Mouse (Mus musculus) retina, adult 2 months (tissue): Measurements from ENCODE around the gene Fam129a.
"Not testable (repeated sequence)": the region's sequence is repeated elsewhere in the genome, so short reads cannot be mapped to it uniquely, and the experiment has no call there.

ENCODE experiments used
- DNase-seq: peaks from one replicate; pipeline ENCODE4 v3.0.0-alpha.2; 2012; ENCODE audit warnings: low read depth, low spot score

Fam129a gene

DNA sequence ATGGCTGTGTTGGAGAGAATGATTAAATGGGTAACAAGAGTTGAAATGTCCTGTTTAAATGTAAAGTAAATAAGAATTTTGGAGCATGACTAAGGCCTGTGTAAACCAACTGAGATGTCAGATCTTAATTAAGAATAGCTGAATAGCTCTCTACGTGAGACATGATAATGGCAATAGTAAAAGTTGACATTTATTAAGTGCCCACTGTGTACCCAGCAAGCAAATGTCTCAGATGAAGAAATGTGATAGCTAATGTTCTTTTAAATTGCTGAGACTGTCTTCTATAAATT is 13.1 kb downstream of the Fam129a start:
- DNase-seq, result no peak

DNA sequence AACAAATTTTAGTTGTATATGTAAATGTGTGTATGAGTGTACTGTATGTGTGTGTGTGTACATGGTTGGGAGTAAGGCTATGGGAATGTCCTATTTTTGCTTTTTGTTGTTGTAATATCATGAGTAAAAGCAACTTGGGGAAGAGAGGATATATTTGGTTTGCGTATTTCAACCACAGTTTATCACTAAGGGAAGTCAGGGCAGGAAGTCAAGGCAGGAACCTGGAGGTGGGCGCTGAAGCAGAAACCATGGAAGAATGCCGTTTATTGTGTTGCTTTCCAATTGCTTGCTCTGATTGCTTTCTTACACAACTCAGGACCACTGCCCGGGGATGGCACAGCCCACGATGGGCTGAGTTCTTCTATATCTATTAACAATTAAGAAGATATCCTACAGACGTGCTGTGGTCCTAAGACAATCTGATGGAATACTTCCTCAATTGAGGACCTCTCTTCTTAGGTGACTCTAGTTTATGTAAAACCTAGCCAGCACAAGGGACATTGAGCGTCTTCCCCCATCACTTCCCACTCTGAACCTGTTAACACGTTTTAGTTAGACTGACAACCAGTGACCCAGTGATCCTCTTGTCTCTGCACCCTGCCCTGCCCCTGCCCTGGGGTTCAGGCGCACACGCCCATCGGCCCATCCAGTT is 13.7 kb downstream of the Fam129a start:
- DNase-seq, result no peak

DNA sequence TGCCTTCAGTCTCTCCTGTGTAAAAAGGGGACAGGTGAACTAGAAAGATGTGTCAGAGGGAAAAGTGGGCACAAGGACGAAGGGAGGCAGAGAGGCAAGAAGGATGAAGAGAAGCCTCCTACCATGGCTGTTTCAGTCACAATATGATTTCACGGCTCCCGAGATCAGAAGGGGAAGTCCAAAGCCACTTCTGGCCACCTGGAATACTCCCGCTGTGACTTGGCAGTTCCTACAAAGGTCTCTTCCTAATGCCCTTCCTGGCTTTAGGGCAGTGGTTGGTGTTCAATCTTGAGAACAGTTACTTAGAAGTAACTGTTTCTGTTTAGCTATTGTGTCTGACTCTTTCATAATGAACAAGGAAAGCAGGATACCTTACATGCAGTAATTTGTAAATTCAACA is 14.7 kb downstream of the Fam129a start:
- no peak for DNase-seq

DNA sequence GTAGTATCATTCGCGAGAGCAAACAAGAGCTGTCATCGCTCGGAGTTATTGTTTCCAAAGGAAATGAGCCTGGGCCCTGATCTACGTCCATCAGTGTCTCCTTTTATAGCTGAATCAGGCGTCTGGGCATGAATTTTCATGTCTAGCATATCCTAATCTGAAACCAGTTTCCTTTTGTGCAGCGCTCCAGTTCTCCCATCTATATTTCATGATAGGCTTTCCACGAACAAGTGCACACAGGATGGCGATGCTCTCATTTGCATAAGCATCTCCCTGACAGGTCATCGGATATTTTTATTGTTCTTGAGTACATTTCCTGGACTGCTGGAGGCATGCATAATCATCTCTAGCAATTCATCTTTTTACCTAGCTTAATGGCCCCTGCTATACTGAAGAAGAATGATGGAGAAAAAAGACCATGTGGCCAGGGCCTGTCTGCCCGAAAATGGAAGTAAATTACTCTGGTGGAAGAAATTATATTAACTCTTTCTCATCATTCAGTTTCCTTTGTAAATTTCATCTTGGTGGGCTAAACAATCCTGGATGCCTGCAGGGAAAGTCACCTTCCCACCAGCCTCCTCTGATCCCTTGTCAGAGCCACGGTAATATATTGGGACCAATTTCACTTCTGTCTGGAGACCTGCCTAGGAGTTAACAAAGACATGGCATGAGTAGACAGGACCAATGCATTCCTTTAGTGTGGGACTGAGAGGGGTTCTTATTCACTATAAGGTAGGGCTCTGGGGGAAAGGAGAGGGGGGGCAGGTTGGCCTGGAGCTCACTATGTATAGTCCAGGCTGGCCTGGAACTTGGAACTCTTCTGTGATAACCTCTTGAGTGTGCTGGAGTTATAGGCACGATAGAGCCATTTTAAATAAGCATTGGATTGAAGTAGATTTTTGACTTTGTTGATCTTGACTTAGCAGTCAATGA is 21.4 kb downstream of the Fam129a start:
- DNase-seq, result no peak

DNA sequence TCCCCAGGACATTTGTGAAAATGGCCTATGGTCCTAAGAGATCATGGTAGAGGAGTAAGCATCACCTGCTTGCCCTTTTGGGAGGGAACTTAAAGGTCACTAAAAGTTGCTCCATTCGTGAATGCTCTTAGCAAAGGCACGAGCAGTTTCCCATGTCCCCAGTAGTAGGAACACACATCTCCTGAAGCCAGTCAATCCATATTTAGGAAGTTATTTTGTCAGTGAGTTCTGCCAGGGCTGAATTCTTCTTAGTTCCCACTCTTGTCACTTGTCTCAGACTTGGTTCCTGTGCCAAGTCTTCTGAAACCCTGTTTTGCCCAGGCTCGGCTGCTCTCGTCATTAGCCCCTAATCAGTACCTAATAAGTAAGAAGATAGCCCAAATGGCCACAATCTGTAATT is 23.9 kb downstream of the Fam129a start:
- DNase-seq, result no peak

DNA sequence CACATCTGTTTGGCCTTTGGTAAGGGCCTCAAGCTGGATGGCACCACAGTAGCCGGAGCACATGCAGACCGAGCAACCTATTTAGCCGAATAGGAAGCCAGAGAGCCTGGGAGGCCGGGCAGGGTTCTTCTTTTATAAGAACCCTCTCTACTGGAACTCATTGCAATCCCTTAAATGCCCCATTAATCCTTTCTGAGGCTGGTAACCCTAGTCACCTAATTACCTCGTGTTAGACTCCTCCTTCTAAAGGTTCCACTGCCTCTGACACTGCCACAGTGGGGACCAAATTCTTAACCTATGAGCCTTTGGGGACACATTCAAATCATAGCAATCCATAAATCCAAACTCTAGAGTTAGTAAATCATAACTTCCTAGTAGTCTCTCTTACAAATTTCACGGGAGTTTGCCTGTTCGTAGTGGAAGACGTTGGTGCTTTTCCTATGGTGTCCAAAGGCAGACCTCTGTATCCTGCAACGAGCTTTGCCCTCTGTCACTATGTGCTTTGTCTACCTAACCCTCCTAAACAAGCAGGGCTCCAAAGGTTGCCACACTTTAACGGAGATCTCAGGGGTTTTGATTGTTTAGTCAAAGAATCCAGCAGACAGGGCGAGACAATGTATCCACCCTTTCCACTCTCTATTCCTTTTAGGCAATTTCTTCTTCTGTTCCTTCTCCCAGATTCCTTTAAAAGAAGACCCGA is 24.8 kb downstream of the Fam129a start:
- DNase-seq, result no peak

DNA sequence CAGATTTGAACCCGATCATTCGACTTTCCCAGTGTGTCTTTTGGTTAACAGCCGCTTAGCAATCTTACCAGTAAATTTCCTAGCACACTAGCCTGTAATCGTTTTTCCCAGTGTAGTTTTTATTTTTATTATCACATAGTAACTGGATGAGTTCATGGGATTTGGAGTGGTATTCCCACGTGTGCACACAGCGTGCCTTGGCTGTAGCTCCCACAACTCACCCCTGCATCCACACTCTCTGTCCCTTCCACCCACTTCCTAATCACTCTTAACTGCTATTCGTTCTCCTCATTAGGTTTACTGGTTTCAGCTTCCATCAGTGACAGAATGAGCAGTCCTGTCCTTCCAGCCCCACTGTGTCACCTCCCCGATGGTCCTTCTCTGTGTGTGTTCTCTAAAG is 25.6 kb downstream of the Fam129a start:
- DNase-seq, result no peak

DNA sequence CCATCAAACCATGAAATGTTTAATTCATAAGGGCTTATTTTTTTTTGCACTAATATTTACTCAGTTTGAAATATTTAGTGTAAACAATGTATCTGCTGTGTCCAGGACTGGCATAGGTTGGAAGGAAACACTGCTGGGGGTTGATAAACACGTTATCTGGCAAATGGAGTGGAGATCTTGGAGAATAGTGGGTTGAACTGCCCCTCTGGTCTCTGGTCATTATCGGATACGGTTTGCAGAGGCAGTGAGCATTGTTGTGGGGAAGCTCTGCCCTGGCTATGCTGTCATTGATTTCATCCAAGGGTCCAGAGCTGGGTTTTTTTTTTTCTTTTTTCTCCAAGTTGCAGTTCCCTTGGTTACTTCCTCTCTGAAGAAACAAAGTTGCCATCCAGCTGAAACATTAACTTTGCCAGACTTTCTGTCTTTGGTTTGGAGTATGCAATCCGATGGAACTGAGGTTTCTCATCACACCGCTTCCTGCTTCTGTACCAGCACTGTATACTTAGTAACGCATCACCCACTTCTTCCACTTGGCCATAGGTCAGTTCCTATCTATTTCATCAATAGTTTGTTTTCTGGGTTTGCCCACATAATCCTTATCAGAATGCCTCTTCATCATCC is 26.8 kb downstream of the Fam129a start:
- no peak for DNase-seq

DNA sequence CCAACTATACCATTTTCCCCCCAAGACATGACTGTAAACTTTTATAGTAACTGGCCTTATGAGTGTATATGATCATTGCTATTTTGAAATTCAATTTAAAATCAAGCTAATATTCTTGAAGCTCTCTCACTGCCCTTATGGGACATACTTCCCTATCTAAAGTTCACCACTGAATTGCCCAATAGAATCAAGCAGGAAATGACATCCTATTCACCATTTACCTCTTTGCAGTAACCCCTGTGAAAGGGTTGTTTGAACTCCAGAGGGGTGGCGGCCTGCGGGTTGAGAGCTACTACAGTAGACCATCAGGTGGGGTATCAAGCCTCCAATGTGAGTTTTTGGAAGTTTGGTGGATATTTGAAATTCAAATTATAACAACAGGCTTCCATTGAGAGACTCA is 27.9 kb downstream of the Fam129a start:
- no peak for DNase-seq

DNA sequence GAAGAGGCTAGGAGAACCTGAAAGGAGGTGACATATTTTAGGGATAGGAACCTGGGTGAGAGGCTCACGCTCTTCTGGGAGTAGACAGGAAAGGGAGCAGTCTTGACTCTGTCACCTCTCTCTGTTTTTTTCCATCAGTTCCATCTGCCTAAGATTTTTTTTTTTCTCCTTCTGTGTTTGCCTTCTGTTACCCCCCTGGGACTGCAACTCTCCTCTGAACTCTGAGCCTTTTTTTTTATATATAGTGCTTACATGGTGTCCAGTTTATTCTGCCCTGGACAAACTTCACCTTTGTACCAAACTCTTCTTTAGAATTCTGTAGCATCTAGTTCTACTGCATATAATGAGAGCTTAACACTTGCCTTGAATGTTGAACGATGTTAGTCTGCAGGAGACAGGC is 33.3 kb downstream of the Fam129a start:
- no peak for DNase-seq

DNA sequence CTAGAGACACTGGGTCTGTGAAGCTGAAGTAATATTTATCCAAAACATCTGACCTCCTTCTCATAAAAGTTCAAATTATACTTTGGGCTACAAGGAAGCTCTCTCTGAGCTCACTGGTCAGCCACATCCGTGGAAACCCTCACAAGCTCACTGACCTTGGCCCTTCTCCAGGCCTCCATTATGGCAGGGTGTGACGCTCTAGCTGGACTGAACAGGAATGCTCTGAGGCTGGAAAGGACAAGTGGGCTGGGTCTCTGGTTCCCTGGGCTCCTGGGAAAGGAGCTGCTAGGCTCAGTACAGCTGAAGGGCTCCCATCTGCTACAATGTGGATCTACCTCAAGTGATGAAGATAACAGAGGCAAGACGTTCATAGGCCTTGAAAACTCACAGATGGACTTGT is 37.0 kb downstream of the Fam129a start:
- DNase-seq, result not testable (repeated sequence)

DNA sequence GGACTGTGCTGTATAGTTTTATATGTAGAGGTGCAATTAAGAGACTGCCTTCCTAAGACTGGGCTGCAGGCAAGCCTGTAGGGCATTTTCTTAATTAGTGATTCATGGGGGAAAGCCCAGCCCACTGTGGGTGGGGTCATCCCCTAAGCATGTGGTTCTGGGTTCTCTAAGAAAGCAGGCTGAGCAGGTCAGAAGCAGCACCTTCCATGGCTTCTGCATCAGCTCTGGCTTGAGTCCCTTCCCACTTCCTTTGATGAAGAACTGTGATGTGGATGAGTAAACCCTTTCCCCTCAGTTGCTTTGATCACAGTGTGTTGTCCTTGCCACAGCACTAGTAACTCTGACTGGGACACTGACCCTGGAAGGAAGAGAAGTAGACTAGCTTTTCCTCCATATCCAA is 39.6 kb downstream of the Fam129a start:
- DNase-seq, result no peak

DNA sequence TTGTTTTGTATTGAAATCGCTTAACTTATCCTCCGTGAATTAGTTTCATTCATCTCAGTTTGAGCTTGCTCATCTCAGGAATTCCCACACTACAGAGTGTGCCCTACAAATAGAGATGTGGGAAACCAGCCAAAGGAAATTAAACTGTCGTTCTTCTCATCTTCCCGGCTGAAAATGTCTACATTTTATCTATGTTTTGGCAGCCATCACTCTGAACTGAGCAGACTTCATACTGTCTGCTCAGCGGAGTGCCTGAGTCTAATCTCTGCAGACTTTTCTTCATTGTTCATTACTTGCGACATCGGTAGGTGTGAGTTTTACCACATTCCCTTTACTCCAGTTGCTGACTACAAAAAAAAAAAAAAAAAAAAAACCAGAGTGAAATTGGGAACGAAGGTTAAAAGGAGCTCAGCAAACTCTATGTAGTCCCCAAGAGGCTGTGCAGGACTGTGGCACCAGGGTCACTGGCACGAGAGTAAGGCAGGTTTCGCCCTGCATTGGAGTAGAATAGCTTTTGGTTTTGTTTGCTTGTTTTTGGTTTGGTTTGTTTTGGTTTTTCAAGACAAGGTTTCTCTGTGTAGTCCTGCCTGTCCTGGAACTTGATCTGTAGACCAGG is 43.4 kb downstream of the Fam129a start:
- no peak for DNase-seq

DNA sequence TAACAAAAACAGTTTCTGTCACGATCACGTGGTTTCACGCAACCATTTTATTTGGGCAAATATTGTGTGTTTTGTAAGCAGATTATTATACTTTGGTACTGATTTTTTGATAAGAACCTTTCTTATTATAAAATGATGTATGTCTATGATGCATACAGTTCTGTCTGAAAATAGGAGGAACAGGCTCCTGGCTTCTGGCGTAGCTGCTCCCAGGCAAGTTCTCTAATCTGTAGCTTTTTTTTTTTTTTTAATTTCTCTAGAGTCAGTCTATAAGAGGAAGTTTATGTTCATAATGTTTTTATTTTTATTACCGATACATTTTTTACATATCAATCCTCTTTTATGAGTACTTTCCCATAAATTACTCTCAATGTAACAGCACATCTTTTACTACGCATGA is 44.6 kb downstream of the Fam129a start:
- DNase-seq, result no peak

DNA sequence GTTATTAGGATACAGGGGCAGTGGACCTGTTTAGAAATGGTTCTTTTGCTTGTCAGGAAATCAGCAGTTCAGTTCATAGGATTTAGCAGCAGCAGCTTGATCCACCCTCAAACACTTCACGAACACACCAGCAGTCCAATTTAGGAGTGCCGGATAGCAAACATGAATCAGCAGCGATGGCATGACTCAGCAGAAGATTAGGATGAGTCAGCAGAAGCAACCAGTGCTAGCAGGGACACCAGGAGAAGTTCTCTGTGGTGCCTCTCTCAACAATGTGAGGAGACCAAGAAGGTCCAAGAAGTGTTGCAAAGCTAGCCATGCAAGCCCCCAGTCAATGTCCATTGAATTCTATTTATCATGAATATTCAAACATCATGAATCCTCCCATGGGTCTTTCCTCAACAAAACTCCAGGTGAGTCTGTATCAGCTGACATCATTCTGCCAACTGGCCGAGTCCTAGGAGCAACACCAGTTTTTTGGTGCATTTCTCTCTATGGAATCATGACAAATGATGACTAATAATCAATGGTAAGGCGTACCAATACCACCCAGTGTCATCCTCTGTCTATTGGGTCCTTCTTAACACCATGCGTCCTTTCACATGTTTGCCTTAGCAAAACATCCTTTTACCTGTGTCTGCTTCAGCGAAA is 45.7 kb downstream of the Fam129a start:
- no peak for DNase-seq

DNA sequence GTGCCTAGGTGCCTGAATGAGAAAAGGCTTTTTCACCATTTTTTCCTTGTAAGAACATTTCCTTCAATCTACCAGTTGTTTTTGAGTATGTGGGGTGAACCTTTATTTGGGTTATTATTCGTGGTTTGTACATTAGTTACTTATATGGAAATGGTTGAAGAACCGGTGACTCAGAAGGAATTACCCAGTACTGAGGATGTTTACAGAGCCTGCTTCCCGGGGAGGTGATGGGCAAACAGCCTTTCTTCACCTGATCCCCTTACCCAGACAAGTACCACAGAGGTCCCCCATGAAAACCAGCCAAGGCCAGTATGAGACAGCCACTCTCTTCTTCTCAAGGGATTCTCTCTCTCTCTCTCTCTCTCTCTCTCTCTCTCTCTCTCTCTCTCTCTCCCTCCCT is 47.3 kb downstream of the Fam129a start:
- no peak for DNase-seq

DNA sequence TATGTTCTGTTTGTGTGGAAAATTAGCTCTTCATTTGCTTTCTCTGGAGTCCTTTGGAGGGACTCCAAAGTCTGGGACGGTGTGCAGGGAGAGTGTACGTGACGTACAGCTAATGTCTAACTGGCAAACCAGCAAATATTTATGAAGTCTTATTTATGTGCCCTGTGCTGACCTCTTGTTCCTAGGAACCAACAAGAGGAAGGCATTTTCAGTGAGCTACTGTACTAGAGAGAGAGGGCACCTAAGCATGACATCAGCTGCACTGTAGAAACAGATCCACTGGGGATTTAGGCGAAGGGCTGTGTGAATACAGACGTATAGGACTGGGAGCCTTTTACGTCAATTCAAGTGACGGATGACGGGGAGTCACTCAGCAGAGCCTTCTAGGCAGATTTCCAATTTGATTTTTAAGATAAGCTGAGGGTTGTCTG is 48.3 kb downstream of the Fam129a start:
- no peak for DNase-seq

DNA sequence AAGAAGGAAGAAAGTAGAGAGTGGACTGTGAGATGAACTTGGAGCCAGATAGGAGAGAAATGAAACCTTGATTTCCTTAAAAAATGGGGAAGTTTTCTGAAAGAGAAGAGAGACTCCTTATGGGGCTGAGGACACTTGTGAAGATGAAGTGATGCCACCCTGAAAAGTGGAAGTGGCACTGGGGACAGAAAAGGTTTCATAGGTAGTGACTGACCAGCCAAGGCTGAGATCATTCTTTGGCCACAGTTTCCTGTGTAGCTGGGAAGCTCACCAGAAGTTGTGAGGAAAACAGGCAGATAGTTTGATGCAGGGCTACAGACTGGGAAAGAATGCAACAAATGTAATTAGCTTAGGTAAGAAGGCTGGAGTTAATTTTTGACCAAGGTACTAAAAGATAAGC is 49.7 kb downstream of the Fam129a start:
- DNase-seq, result no peak

DNA sequence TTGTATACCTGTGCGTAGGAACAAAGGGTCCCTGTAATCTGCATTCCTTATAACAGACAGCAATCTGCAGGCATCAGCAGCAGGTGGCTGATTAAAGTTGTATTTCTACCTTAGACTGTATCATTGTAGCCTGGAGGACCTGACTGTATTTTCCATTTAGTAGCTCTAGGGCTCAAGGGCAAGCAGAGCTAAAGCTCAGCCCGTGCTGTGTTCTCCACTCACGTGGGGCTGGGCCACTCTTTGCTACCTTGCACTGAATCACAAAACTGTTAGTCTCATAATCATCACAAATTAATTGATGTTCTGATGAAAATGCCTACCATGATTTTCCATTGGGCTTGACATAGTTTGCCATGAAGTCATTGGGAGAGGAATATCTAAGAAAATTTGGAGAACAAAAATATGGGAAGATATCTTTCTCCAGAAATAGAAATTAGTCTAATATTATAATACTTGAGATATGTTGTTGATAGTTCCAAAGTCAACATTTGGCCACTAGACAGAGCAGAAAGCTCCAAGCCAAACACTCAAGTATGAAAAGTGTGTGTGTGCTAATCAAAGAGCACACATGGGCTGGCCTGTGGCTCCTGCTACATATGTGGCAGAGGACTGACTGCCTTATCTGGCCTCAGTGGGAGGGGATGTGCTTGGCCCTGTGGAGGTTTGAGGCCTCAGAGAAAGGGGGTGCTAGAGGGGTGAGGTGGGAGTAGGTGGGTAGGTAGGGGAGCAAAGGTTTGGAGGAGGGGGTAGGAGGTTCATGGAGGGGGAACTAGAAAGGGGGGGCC is 53.6 kb downstream of the Fam129a start:
- DNase-seq, result no peak

DNA sequence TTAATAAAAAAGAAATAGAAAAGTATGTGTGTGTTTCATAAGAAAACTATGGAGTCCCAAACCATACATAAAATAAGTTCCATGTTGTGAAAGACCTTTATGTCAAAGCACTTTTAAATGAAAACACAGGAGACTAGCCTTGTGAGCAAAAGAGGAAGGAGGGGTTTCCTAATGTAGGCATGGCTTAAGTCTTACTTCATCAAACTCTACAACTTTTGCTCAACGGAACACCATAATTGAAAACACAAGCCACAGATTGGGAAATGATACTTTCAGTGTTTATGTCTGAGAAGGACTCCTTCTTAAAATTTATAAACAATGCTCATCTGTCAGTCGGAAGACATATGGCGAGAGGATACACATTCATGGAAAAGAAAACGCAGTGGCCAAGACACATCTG is 54.3 kb downstream of the Fam129a start:
- no peak for DNase-seq

DNA sequence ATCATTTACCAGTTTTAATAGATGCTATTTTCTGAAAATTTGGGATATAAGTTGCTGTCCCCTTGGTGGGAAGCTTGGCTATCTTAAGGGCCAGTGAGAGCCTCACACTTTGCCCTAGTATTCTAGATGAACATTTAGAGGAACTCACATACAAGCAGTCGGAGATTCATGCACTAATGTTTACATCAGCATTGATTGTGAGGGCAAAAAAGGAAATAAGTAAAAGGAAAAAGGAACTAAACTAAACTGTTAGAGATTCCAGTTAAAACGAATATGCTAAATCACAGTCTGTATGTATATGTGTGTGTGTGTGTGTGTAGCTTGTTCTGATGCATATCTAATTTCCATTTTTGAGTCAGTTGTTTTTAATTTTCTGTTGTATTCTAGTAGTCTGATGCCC is 54.7 kb downstream of the Fam129a start:
- DNase-seq, result no peak
